Mouse (Mus musculus): ENCODE results near the gene Bmpr2. TPM values are rescaled to one million over a fixed set of nuclear protein-coding genes. Genes with fewer than 3 reads are reported as not detected.

Gene Bmpr2
- polyA plus RNA-seq, 1 experiment from 2014 or later = 0.87 TPM

- Histone ChIP-seq H3K27ac (ENCODE audit: low read length) (no peak overlapping the region), H3K4me2 (ENCODE audit: low read depth, low read length) (no peak overlapping the region), H3K36me3 (ENCODE audit: control insufficient read depth, insufficient read depth) (no peaks in the 10 kb centered on the region), H3K4me1 (ENCODE audit: control insufficient read depth, low read depth, low read length) (no peaks in the 10 kb centered on the region; the same call in 1 of the 2 replicates), H3K9me3 (replicated peaks; ENCODE audit: control insufficient read depth, low read length) (no peaks in the 10 kb centered on the region), H3K9ac (ENCODE audit: low read depth, low read length) (no peak overlapping the region), H3K27me3 (ENCODE audit: control insufficient read depth, insufficient read depth, low read depth, low read length) (no peaks in the 10 kb centered on the region), H3K4me3 (ENCODE audit: low read depth, low read length) (no peak overlapping the region)
- no peak for ATAC-seq (ENCODE audit: low read depth)
- WGBS (ENCODE audit: insufficient replicate concordance) = 51% methylated on average over 3 of the region's 3 CpGs
Observed at GRCm38 (mm10) chr1:59771871-59772270, 8.7 kb downstream of the Bmpr2 start.

- no peak for ATAC-seq (ENCODE audit: low read depth)
- Histone ChIP-seq H3K36me3 (ENCODE audit: control insufficient read depth, insufficient read depth) (no peaks in the 10 kb centered on the region), H3K9me3 (replicated peaks; ENCODE audit: control insufficient read depth, low read length) (no peaks in the 10 kb centered on the region), H3K4me3 (ENCODE audit: low read depth, low read length) (no peak overlapping the region), H3K4me2 (ENCODE audit: low read depth, low read length) (no peak overlapping the region), H3K4me1 (ENCODE audit: control insufficient read depth, low read depth, low read length) (no peaks in the 10 kb centered on the region), H3K27ac (ENCODE audit: low read length) (no peak overlapping the region), H3K27me3 (ENCODE audit: control insufficient read depth, insufficient read depth, low read depth, low read length) (no peaks in the 10 kb centered on the region), H3K9ac (ENCODE audit: low read depth, low read length) (no peak overlapping the region)
- WGBS (ENCODE audit: insufficient replicate concordance) = 48% methylated on average over 1 of the region's 1 CpGs
Observed at GRCm38 (mm10) chr1:59781080-59781479, 17.9 kb downstream of the Bmpr2 start.

GRCm38 (mm10) chr1:59788975-59789374, 25.8 kb downstream of the Bmpr2 start:
- H3K9me3 ChIP-seq (replicated peaks; ENCODE audit: control insufficient read depth, low read length) = no peaks in the 10 kb centered on the region
- H3K4me1 ChIP-seq (ENCODE audit: control insufficient read depth, low read depth, low read length) = no peaks in the 10 kb centered on the region; the same call in 1 of the 2 replicates
- no peak for ATAC-seq (ENCODE audit: low read depth)
- no peak overlapping the region for H3K9ac ChIP-seq (ENCODE audit: low read depth, low read length)
- H3K27ac ChIP-seq (ENCODE audit: low read length) = no peak overlapping the region
- H3K27me3 ChIP-seq (ENCODE audit: control insufficient read depth, insufficient read depth, low read depth, low read length) = no peaks in the 10 kb centered on the region
- H3K36me3 ChIP-seq (ENCODE audit: control insufficient read depth, insufficient read depth) = no peaks in the 10 kb centered on the region
- no peak overlapping the region for H3K4me2 ChIP-seq (ENCODE audit: low read depth, low read length)
- H3K4me3 ChIP-seq (ENCODE audit: low read depth, low read length) = no peak overlapping the region
- WGBS (ENCODE audit: insufficient replicate concordance) = 44% methylated on average over 6 of the region's 6 CpGs

- WGBS (ENCODE audit: insufficient replicate concordance) = 71% methylated on average over 5 of the region's 5 CpGs
- ATAC-seq (ENCODE audit: low read depth) = no peak
Observed at GRCm38 (mm10) chr1:59789741-59790140, 26.5 kb downstream of the Bmpr2 start.

GRCm38 (mm10) chr1:59795336-59795735, 32.1 kb downstream of the Bmpr2 start:
- Histone ChIP-seq H3K4me3 (ENCODE audit: low read depth, low read length) (no peak overlapping the region), H3K36me3 (ENCODE audit: control insufficient read depth, insufficient read depth) (no peaks in the 10 kb centered on the region), H3K27me3 (ENCODE audit: control insufficient read depth, insufficient read depth, low read depth, low read length) (no peaks in the 10 kb centered on the region), H3K27ac (ENCODE audit: low read length) (no peak overlapping the region), H3K4me2 (ENCODE audit: low read depth, low read length) (no peak overlapping the region), H3K4me1 (ENCODE audit: control insufficient read depth, low read depth, low read length) (no peaks in the 10 kb centered on the region), H3K9ac (ENCODE audit: low read depth, low read length) (no peak overlapping the region), H3K9me3 (replicated peaks; ENCODE audit: control insufficient read depth, low read length) (no peaks in the 10 kb centered on the region)
- no peak for ATAC-seq (ENCODE audit: low read depth)
- 65% methylated on average over 1 of the region's 1 CpGs for WGBS (ENCODE audit: insufficient replicate concordance)

More at GRCm38 (mm10) chr1:59789741-59790140, 26.5 kb downstream of the Bmpr2 start:
- H3K4me1 ChIP-seq (ENCODE audit: control insufficient read depth, low read depth, low read length) = no peaks in the 10 kb centered on the region; the same call in 1 of the 2 replicates
- no peak overlapping the region for H3K9ac ChIP-seq (ENCODE audit: low read depth, low read length)
- H3K27ac ChIP-seq (ENCODE audit: low read length) = no peak overlapping the region
- no peaks in the 10 kb centered on the region for H3K36me3 ChIP-seq (ENCODE audit: control insufficient read depth, insufficient read depth)
- no peaks in the 10 kb centered on the region for H3K9me3 ChIP-seq (replicated peaks; ENCODE audit: control insufficient read depth, low read length)
- no peak overlapping the region for H3K4me2 ChIP-seq (ENCODE audit: low read depth, low read length)
- no peaks in the 10 kb centered on the region for H3K27me3 ChIP-seq (ENCODE audit: control insufficient read depth, insufficient read depth, low read depth, low read length)
- H3K4me3 ChIP-seq (ENCODE audit: low read depth, low read length) = no peak overlapping the region

GRCm38 (mm10) chr1:59797865-59798264, 34.7 kb downstream of the Bmpr2 start:
- no peak overlapping the region for H3K4me2 ChIP-seq (ENCODE audit: low read depth, low read length)
- no peak overlapping the region for H3K9ac ChIP-seq (ENCODE audit: low read depth, low read length)
- H3K4me1 ChIP-seq (ENCODE audit: control insufficient read depth, low read depth, low read length) = no peaks in the 10 kb centered on the region
- H3K4me3 ChIP-seq (ENCODE audit: low read depth, low read length) = no peak overlapping the region
- H3K27ac ChIP-seq (ENCODE audit: low read length) = no peak overlapping the region
- no peaks in the 10 kb centered on the region for H3K9me3 ChIP-seq (replicated peaks; ENCODE audit: control insufficient read depth, low read length)
- 50% methylated on average over 2 of the region's 2 CpGs for WGBS (ENCODE audit: insufficient replicate concordance)
- no peaks in the 10 kb centered on the region for H3K36me3 ChIP-seq (ENCODE audit: control insufficient read depth, insufficient read depth)
- H3K27me3 ChIP-seq (ENCODE audit: control insufficient read depth, insufficient read depth, low read depth, low read length) = no peaks in the 10 kb centered on the region
- no peak for ATAC-seq (ENCODE audit: low read depth)

GRCm38 (mm10) chr1:59804363-59804762, 41.2 kb downstream of the Bmpr2 start:
- Histone ChIP-seq H3K4me1 (ENCODE audit: control insufficient read depth, low read depth, low read length) (peaks cover 6% of the 10 kb centered on the region), H3K4me3 (ENCODE audit: low read depth, low read length) (no peak overlapping the region), H3K36me3 (ENCODE audit: control insufficient read depth, insufficient read depth) (no peaks in the 10 kb centered on the region), H3K27me3 (ENCODE audit: control insufficient read depth, insufficient read depth, low read depth, low read length) (no peaks in the 10 kb centered on the region), H3K9me3 (replicated peaks; ENCODE audit: control insufficient read depth, low read length) (no peaks in the 10 kb centered on the region), H3K9ac (ENCODE audit: low read depth, low read length) (no peak overlapping the region), H3K4me2 (ENCODE audit: low read depth, low read length) (no peak overlapping the region), H3K27ac (ENCODE audit: low read length) (no peak overlapping the region)
- ATAC-seq (ENCODE audit: low read depth) = peak; percentile 51
- WGBS (ENCODE audit: insufficient replicate concordance) = 24% methylated on average over 2 of the region's 2 CpGs

- ATAC-seq (ENCODE audit: low read depth) = no peak
Observed at GRCm38 (mm10) chr1:59809921-59810320, 46.7 kb downstream of the Bmpr2 start.

GRCm38 (mm10) chr1:59812782-59813181, 49.6 kb downstream of the Bmpr2 start:
- H3K4me1 ChIP-seq (ENCODE audit: control insufficient read depth, low read depth, low read length) = peaks cover 3% of the 10 kb centered on the region
- no peak for ATAC-seq (ENCODE audit: low read depth)
- no peaks in the 10 kb centered on the region for H3K9me3 ChIP-seq (replicated peaks; ENCODE audit: control insufficient read depth, low read length)
- no peaks in the 10 kb centered on the region for H3K27me3 ChIP-seq (ENCODE audit: control insufficient read depth, insufficient read depth, low read depth, low read length)
- H3K4me2 ChIP-seq (ENCODE audit: low read depth, low read length) = no peak overlapping the region
- no peak overlapping the region for H3K27ac ChIP-seq (ENCODE audit: low read length)
- H3K36me3 ChIP-seq (ENCODE audit: control insufficient read depth, insufficient read depth) = peaks cover 4% of the 10 kb centered on the region
- no peak overlapping the region for H3K4me3 ChIP-seq (ENCODE audit: low read depth, low read length)
- WGBS (ENCODE audit: insufficient replicate concordance) = 74% methylated on average over 4 of the region's 4 CpGs
- H3K9ac ChIP-seq (ENCODE audit: low read depth, low read length) = no peak overlapping the region

More at GRCm38 (mm10) chr1:59809921-59810320, 46.7 kb downstream of the Bmpr2 start:
- Histone ChIP-seq H3K4me3 (ENCODE audit: low read depth, low read length) (no peak overlapping the region), H3K9ac (ENCODE audit: low read depth, low read length) (no peak overlapping the region), H3K4me1 (ENCODE audit: control insufficient read depth, low read depth, low read length) (peaks cover 3% of the 10 kb centered on the region), H3K27me3 (ENCODE audit: control insufficient read depth, insufficient read depth, low read depth, low read length) (no peaks in the 10 kb centered on the region), H3K27ac (ENCODE audit: low read length) (no peak overlapping the region), H3K9me3 (replicated peaks; ENCODE audit: control insufficient read depth, low read length) (no peaks in the 10 kb centered on the region), H3K36me3 (ENCODE audit: control insufficient read depth, insufficient read depth) (no peaks in the 10 kb centered on the region), H3K4me2 (ENCODE audit: low read depth, low read length) (no peak overlapping the region)
- WGBS (ENCODE audit: insufficient replicate concordance) = 33% methylated on average over 2 of the region's 2 CpGs

Data from liver, embryonic 16.5 days (tissue).